Mouse (Mus musculus) liver, adult 2 months (tissue): ENCODE data around the gene Ttc34. TPM values are rescaled to one million over a fixed set of nuclear protein-coding genes. Genes with fewer than 3 reads are reported as not detected.

ENCODE experiments used
- DNase-seq: peaks from one replicate; pipeline ENCODE4 v3.0.0-alpha.2; 2011; ENCODE audit warnings: low read depth, low spot score; ENCODE audit errors: extremely low read depth
- H3K27ac ChIP-seq: fragments of 200-500 bp; replicated peaks from 2 replicates; pipeline ENCODE4 v1.5.1; 2012; ENCODE audit warnings: low read depth, mild to moderate bottlenecking, control low read depth, inconsistent platforms, low read length; ENCODE audit not compliant: insufficient read depth
- H3K27me3 ChIP-seq: fragments of 200-500 bp; 2 replicates; pipeline ENCODE4 v1.6.1; 2012; ENCODE audit warnings: mild to moderate bottlenecking, moderate library complexity, low read length, inconsistent platforms; ENCODE audit not compliant: control insufficient read depth, insufficient read depth
- H3K36me3 ChIP-seq: fragments of 200-500 bp; 2 replicates; pipeline ENCODE4 v1.6.1; 2012; ENCODE audit warnings: low read length, inconsistent platforms; ENCODE audit not compliant: control insufficient read depth, insufficient read depth
- H3K4me1 ChIP-seq: fragments of 200-500 bp; 2 replicates; pipeline ENCODE4 v1.6.1; 2011; ENCODE audit warnings: low read length; ENCODE audit not compliant: control insufficient read depth, insufficient read depth
- H3K4me3 ChIP-seq: fragments of 200-500 bp; 2 replicates; pipeline ENCODE4 v1.5.1; 2011; ENCODE audit warnings: low read depth, mild to moderate bottlenecking, control low read depth, low read length, moderate library complexity; ENCODE audit not compliant: insufficient read depth
- H3K79me2 ChIP-seq: fragments of 200-500 bp; 2 replicates; pipeline ENCODE4 v1.6.1; 2012; ENCODE audit warnings: inconsistent platforms, mild to moderate bottlenecking, low read length, moderate library complexity; ENCODE audit not compliant: control insufficient read depth, insufficient read depth
- H3K9ac ChIP-seq: fragments of 200-500 bp; 2 replicates; pipeline ENCODE4 v1.6.1; 2012; ENCODE audit warnings: low read depth, mild to moderate bottlenecking, control low read depth, inconsistent platforms, low read length
- CTCF ChIP-seq: fragments of 200-500 bp; IDR thresholded peaks from 2 replicates; pipeline ENCODE4 v1.5.1; 2011; ENCODE audit warnings: low read depth, low read length, control low read depth
- POLR2A ChIP-seq: fragments of 200-500 bp; IDR thresholded peaks from 2 replicates; pipeline ENCODE4 v1.6.1; 2011; ENCODE audit warnings: low read length, control low read depth; ENCODE audit not compliant: insufficient read depth; ENCODE audit errors: extremely low read depth
- WGBS: fragments of 180-500 bp; shearing (Covaris S2); methylation state at CpG from one replicate; pipeline ENCODE4 v1.1.7; 2018; 5-methylcytosine and 5-hydroxymethylcytosine counted together
- polyA plus RNA-seq: library from polyadenylated mRNA; depleted of rRNA; stranded (reverse); fragments of >200 nt; gene quantifications from 2 replicates; pipeline ENCODE4 v1.2.3, GENCODE M21; 2012
- total RNA-seq: library from RNA; depleted of rRNA; stranded (reverse); fragments of >200 nt; gene quantifications from 2 replicates; pipeline ENCODE4 v1.2.3, GENCODE M21; 2014

Ttc34 gene
- total and polyA plus RNA-seq, 2 experiments: 0.05 TPM; not detected in 1

- Histone ChIP-seq H3K4me1 (no peaks in the 10 kb centered on the region), H3K9ac (no peak overlapping the region), H3K4me3 (peak overlapping the region; percentile 25; the same call in 1 of the 2 replicates), H3K27ac (no peak overlapping the region), H3K27me3 (peaks cover 6% of the 10 kb centered on the region), H3K36me3 (no peaks in the 10 kb centered on the region), H3K79me2 (no peaks in the 10 kb centered on the region)
- DNase-seq: no peak
- TF ChIP-seq CTCF (peak; percentile 41), POLR2A (no peak)
- WGBS: 1% methylated on average over 110 of the region's 110 CpGs
These were observed 18.6 kb downstream of the Ttc34 start for GRCm38 (mm10) chr4:154855721-154856479.

DNA sequence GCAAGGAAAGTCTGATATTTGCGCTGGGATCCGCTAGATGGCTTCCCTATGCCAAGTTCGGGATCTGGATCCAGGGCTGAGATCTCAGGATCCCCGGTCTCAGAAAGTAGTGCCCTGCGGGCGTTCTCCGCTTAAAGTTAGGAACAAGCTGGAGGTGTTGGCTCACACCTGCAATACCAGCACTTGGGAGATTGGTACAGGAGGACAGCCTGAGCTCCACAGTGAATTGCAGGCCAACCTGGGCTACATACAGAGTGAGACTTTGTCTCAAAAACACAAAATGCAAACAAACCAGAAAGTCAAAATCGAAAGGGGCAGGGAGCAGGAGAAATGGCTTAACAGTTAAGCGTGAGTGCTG is 19.2 kb downstream of the Ttc34 start:
- peaks cover 6% of the 10 kb centered on the region for H3K27me3 ChIP-seq
- H3K4me1 ChIP-seq: no peaks in the 10 kb centered on the region
- no peak overlapping the region for H3K27ac ChIP-seq
- no peak overlapping the region for H3K9ac ChIP-seq
- DNase-seq: no peak
- TF ChIP-seq CTCF (no peak), POLR2A (no peak)
- 17% methylated on average over 9 of the region's 9 CpGs for WGBS
- no peaks in the 10 kb centered on the region for H3K36me3 ChIP-seq
- H3K79me2 ChIP-seq: no peaks in the 10 kb centered on the region
- peak overlapping the region; percentile 25; the same call in 1 of the 2 replicates for H3K4me3 ChIP-seq

DNA sequence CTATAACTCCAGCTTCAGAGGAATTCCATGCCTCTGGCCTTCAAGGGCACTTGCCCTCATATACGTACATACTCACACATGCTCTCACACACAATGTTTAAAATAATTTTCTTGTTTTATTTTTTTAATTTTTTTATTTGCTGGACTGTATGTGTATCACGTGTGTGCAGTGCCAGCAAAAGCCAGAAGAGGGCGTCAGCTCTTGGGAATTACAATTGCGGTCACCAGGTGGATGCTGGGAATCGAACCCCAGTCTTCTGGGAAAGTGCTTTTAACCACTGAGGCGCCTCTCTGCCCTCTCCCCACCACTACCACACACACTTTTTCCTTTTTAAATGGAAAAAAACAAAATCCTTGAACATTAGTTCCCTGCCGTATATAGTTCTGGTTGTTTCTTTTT is 19.6 kb downstream of the Ttc34 start:
- peaks cover 6% of the 10 kb centered on the region for H3K27me3 ChIP-seq
- no peak overlapping the region for H3K27ac ChIP-seq
- WGBS: 87% methylated on average over 7 of the region's 7 CpGs
- no peak for DNase-seq
- no peaks in the 10 kb centered on the region for H3K4me1 ChIP-seq
- H3K79me2 ChIP-seq: no peaks in the 10 kb centered on the region
- H3K36me3 ChIP-seq: no peaks in the 10 kb centered on the region
- no peak overlapping the region for H3K9ac ChIP-seq
- no peak overlapping the region for H3K4me3 ChIP-seq
- TF ChIP-seq POLR2A (no peak), CTCF (no peak)

DNA sequence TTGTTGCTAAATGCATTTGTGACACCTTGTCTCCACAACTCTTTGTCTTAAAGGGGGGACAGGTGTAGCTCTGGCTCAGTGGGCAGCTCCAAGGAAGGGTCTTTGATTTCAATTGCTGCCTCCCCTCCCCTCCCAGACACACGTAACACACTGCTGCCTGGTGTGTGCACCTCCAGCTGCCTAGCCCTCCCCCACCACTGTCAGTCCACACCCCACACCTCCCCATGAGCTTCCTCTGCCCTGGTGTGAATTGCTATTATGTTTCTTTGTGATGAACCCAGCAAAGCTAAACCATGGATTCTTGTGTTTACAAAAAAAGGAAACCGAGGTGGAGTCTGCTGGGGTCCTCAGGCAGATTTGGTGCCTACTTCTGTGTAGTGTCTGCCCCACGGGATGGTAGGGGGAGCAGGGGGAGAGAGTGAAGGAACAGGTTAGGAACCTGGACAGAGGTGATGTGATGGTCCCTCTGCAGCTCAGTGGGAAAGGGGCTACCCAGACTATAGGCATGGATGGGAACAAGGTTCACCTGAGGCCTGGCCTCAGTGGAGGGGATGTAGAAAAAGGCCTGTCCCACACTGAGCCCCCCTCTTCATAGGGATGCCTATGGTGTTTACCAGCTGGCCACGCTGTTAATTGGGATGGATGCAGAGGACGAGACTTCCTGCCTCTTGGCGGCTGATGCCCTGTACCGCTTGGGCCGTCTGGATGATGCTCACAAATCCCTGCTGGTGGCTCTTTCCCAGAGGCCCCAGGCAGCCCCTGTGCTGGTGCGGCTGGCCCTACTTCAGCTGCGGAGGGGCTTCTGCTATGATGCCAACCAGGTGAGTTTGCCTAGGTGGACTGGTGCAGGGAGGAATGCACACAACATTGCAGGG is 20.3 kb downstream of the Ttc34 start:
- no peak overlapping the region for H3K27ac ChIP-seq
- no peak for DNase-seq
- H3K9ac ChIP-seq: no peak overlapping the region
- H3K79me2 ChIP-seq: no peaks in the 10 kb centered on the region
- H3K27me3 ChIP-seq: peaks cover 6% of the 10 kb centered on the region
- no peaks in the 10 kb centered on the region for H3K4me1 ChIP-seq
- H3K4me3 ChIP-seq: no peak overlapping the region
- WGBS: 78% methylated on average over 10 of the region's 10 CpGs
- TF ChIP-seq CTCF: no peak
- no peak for TF ChIP-seq POLR2A
- H3K36me3 ChIP-seq: no peaks in the 10 kb centered on the region

DNA sequence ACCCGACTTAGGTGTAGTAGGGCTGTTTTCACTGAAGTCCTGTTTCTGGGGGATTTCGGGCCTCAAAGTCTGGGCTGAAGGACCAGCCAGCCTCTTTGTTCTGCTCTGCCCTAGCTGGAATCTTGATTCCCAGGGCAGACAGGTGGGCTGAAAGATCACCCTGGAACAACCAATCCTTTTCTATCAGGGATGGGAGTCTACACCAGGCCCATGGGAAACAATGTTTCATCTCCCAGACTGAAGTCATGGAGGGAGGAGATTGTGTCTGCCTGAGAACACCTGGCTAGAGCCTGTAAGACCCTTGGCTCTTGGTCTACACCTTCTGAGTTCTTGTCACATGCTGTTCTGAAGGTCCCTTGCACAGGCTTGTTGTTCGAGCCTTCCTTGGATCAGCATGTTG is 21.3 kb downstream of the Ttc34 start:
- Histone ChIP-seq H3K4me1 (no peaks in the 10 kb centered on the region), H3K36me3 (no peaks in the 10 kb centered on the region), H3K27me3 (peaks cover 6% of the 10 kb centered on the region), H3K27ac (no peak overlapping the region), H3K9ac (no peak overlapping the region), H3K79me2 (no peaks in the 10 kb centered on the region), H3K4me3 (no peak overlapping the region)
- WGBS: 71% methylated on average over 3 of the region's 3 CpGs
- DNase-seq: no peak
- no peak for TF ChIP-seq POLR2A
- no peak for TF ChIP-seq CTCF

DNA sequence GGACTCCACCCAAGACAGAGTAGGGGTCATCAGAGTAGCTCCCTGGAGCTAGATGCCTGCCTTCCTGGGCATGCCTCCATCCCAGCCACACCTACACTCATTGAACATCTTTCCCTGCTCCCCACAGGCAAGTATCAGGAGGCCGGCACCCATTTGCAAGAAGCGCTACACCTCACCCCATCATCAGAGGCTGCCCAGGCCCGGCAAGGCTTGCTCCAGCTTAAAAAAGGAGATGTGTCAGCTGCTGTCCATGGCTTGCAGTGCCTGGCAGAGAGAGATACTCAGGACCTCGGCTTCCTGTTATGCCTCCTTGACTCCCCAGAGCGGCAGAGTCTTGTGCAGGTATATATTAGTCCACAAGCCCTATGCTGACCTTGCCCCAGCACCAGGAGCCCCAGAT is 24.7 kb downstream of the Ttc34 start:
- H3K9ac ChIP-seq: no peak overlapping the region
- H3K36me3 ChIP-seq: no peaks in the 10 kb centered on the region
- no peaks in the 10 kb centered on the region for H3K27me3 ChIP-seq
- H3K27ac ChIP-seq: no peak overlapping the region
- 82% methylated on average over 5 of the region's 5 CpGs for WGBS
- H3K4me1 ChIP-seq: peaks cover 2% of the 10 kb centered on the region
- DNase-seq: no peak
- no peaks in the 10 kb centered on the region for H3K79me2 ChIP-seq
- no peak for TF ChIP-seq CTCF
- TF ChIP-seq POLR2A: no peak
- no peak overlapping the region for H3K4me3 ChIP-seq
